Mouse (Mus musculus): ENCODE measurements around the gene Nkd2.

GRCm38 (mm10) chr13:73839740-73840139 is 7.7 kb downstream of the Nkd2 start:
- no peak for TF ChIP-seq CTCF (conservative IDR thresholded peaks at IDR 0.05; ENCODE audit: low read length)
- no peak for TF ChIP-seq NANOG (IDR thresholded peaks at IDR 0.05; ENCODE audit: borderline replicate concordance, low read length)
- TF ChIP-seq POU5F1 (IDR thresholded peaks at IDR 0.05; ENCODE audit: borderline replicate concordance, low read length), result no peak
